Mouse (Mus musculus): ENCODE data around the gene Cbx6. TPM values are rescaled to one million over a fixed set of nuclear protein-coding genes. Genes with fewer than 3 reads are reported as not detected.
"Not testable (repeated sequence)": the region's sequence is repeated elsewhere in the genome, so short reads cannot be mapped to it uniquely, and the experiment has no call there.

The Cbx6 gene
- polyA plus RNA-seq, 1 experiment from 2014 or later, result 18.1 TPM

GRCm38 (mm10) chr15:79827778-79828210 is 6.7 kb downstream of the Cbx6 start:
- Histone ChIP-seq H3K9me3 (no peaks in the 10 kb centered on the region), H3K4me3 (no peak overlapping the region; the same call in 1 of the 2 replicates), H3K36me3 (replicated peaks) (peaks cover 61% of the 10 kb centered on the region), H3K27me3 (replicated peaks; ENCODE audit: low read depth, poor library complexity, severe bottlenecking) (no peaks in the 10 kb centered on the region), H3K4me1 (peaks cover 71% of the 10 kb centered on the region), H3K27ac (replicated peaks) (no peak overlapping the region)
- 90% methylated on average over 11 of the region's 11 CpGs for WGBS
- DNase-seq (ENCODE audit: low spot score), result no peak

DNA sequence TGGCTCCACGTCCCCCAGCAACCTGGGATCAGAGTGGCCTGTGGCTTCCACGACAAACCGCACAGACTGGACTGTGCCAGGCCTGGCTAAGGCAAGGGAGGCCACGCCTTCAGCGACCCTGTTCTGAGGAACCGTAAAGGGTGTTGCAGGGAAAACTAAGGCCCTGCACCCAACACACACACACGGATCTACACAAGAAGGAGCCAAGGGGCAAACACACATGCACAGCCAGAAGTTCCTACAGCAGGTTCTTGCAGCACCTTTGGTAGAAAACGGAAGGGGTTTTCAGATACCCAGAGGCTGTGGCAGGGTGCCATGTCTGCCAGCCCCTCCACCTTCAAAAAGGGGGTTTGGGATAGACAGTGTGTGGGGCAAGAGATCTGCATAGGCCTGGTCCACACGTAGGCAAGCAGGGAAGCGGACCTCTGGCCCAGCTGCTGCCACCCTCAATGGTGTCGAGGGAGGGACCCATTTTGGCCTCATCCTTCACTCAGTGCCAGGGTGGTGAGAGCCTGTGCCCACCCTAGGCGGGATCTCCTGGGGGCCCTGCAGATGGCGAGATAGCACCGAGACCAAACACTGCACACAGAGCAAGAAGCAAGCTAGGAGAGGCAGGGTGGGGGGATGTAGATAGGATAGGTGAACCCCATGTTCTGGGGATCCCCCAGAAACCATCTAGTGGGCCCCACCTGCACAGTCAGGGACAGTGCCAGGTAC is 7.3 kb downstream of the Cbx6 start:
- H3K27ac ChIP-seq (replicated peaks), result no peak overlapping the region
- no peaks in the 10 kb centered on the region for H3K27me3 ChIP-seq (replicated peaks; ENCODE audit: low read depth, poor library complexity, severe bottlenecking)
- no peak for DNase-seq (ENCODE audit: low spot score)
- no peaks in the 10 kb centered on the region for H3K9me3 ChIP-seq
- no peak overlapping the region for H3K4me3 ChIP-seq
- peaks cover 71% of the 10 kb centered on the region for H3K4me1 ChIP-seq
- H3K36me3 ChIP-seq (replicated peaks), result peaks cover 66% of the 10 kb centered on the region
- 93% methylated on average over 14 of the region's 14 CpGs for WGBS

- Histone ChIP-seq H3K36me3 (replicated peaks) (peaks cover 60% of the 10 kb centered on the region), H3K27ac (replicated peaks) (no peak overlapping the region)
- 84% methylated on average over 9 of the region's 9 CpGs for WGBS
These were observed 8.1 kb downstream of the Cbx6 start for GRCm38 (mm10) chr15:79826221-79826935.

GRCm38 (mm10) chr15:79825146-79825825 is 9.2 kb downstream of the Cbx6 start:
- no peaks in the 10 kb centered on the region for H3K27me3 ChIP-seq (replicated peaks; ENCODE audit: low read depth, poor library complexity, severe bottlenecking)
- no peak overlapping the region for H3K27ac ChIP-seq (replicated peaks)
- H3K36me3 ChIP-seq (replicated peaks), result peaks cover 57% of the 10 kb centered on the region
- DNase-seq (ENCODE audit: low spot score), result peak; percentile 62
- peaks cover 59% of the 10 kb centered on the region for H3K4me1 ChIP-seq
- no peaks in the 10 kb centered on the region for H3K9me3 ChIP-seq
- WGBS, result 57% methylated on average over 14 of the region's 14 CpGs
- H3K4me3 ChIP-seq, result no peak overlapping the region

More at GRCm38 (mm10) chr15:79826221-79826935, 8.1 kb downstream of the Cbx6 start:
- Histone ChIP-seq H3K27me3 (replicated peaks; ENCODE audit: low read depth, poor library complexity, severe bottlenecking) (no peaks in the 10 kb centered on the region), H3K9me3 (no peaks in the 10 kb centered on the region), H3K4me3 (no peak overlapping the region), H3K4me1 (peaks cover 65% of the 10 kb centered on the region)
- DNase-seq (ENCODE audit: low spot score), result no peak

DNA sequence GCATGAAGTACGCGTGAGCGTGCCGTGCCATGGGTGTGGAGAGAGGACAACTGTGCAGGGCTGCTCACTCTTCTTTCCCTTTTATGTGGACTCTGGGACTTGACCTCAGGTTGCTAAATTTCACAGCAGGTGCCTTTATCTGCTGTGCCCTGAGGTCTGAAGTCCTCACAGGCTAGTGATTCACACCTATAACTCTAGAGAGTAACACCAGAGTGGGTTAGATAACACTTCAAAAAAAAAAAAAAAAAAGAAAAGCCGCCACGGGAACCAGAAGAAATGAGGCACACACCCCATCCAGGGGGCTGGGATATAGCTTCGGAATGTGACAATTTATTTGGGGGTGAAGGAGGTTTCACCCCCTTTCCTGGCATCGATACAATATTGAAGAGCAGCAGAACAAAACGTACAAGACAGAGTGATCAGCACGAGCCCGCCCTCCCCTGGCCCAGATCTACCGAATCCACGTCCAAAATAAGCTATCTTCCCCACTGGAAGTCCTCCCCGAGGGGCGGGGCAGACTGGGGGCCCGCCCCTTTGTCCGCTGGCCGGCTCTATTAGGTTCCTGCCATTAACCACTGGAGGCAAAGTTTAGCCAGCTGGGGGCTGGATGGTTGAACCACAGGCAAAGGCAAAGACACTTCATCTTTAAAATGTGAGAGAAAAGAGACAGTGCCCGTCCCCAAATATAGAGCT is 10.8 kb downstream of the Cbx6 start:
- Histone ChIP-seq H3K36me3 (replicated peaks) (peaks cover 53% of the 10 kb centered on the region), H3K4me3 (no peak overlapping the region), H3K9me3 (peaks cover under 1% of the 10 kb centered on the region; the same call in 1 of the 2 replicates), H3K4me1 (peaks cover 44% of the 10 kb centered on the region), H3K27ac (replicated peaks) (no peak overlapping the region), H3K27me3 (replicated peaks; ENCODE audit: low read depth, poor library complexity, severe bottlenecking) (no peaks in the 10 kb centered on the region)
- DNase-seq (ENCODE audit: low spot score), result peak; percentile 41
- WGBS, result 73% methylated on average over 19 of the region's 19 CpGs

DNA sequence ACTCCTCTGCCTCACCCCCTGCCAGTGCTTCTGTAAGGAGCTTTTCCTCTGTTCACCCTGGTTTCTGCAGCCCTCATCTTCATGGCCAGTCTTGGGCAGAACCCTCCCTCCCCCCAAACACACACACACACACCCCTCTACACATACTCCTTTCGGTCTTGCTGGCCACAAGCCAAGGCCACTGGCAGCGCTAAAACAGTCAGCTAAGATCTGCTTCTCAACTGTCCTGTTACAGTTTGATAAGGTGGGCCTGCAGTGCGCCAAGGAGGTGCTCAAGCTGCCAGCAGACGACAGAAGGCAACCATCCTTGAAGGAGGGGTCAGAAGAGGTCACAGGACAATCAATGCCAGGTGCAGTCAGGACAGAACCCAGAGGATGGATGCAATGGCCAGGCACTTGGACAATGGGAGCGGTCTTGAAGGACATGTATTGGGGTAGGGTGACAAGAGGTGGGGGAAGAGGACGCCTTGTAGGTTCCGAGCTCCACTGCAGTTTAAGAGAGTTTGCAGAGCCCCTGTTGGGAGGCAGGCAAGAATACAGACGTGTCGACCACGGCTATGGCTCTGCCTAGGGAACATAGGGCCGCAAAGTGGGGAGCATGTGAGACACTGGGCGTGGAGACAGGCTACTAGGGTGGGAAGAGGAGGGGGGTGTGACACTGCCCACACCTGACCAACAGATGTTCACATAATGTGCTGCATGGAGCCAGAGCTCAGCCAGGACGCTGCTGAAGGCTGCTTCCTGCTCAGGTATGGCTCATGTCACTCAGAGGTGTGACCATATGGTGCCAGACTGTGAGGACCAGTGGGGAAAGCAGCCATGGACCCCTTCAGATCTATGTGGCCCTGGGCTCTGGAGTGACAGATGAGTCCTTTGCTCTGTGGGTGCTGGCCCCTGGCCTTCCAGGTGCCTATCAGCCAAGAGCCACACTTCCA is 12.0 kb downstream of the Cbx6 start:
- Histone ChIP-seq H3K27me3 (replicated peaks; ENCODE audit: low read depth, poor library complexity, severe bottlenecking) (no peaks in the 10 kb centered on the region), H3K9me3 (peaks cover 6% of the 10 kb centered on the region), H3K36me3 (replicated peaks) (peaks cover 41% of the 10 kb centered on the region), H3K27ac (replicated peaks) (no peak overlapping the region), H3K4me1 (peaks cover 35% of the 10 kb centered on the region), H3K4me3 (no peak overlapping the region)
- DNase-seq (ENCODE audit: low spot score), result no peak
- 74% methylated on average over 13 of the region's 13 CpGs for WGBS

- DNase-seq (ENCODE audit: low spot score), result no peak
- WGBS, result 82% methylated on average over 4 of the region's 4 CpGs
- no peak overlapping the region for H3K4me3 ChIP-seq
- peaks cover 14% of the 10 kb centered on the region for H3K4me1 ChIP-seq
- H3K9me3 ChIP-seq, result peaks cover 6% of the 10 kb centered on the region
- peaks cover 10% of the 10 kb centered on the region for H3K36me3 ChIP-seq (replicated peaks)
- H3K27me3 ChIP-seq (replicated peaks; ENCODE audit: low read depth, poor library complexity, severe bottlenecking), result no peaks in the 10 kb centered on the region
- H3K27ac ChIP-seq (replicated peaks), result no peak overlapping the region
These were observed 16.2 kb downstream of the Cbx6 start for GRCm38 (mm10) chr15:79818325-79818724.

DNA sequence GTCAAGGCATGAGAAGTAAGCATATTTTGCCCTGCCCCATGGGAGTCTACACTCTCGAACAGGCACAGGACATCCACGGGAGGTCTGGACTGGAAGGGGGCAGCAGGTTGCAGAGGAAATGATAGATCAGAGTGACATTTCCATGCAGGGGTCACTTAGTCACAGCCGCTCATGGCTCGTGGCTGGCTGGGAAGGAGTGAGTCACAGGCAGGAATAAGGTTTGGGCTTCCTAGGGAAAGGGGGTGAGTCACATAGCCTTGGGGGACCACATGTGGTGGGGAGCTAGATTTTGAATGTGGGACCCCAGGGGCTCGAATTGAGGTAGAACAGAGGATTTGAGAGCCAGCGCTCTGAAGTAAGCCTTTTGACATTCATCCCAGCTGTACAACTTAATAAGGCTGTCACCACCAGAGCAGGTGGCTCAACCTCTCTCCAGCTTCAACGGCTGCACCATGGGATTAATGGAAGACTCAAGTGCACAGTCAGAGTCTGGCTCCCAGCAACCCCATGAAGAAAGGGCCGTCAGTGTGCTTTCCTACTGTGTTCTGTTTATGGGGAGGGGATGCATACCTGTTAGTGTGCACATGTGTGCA is 20.7 kb downstream of the Cbx6 start:
- no peaks in the 10 kb centered on the region for H3K36me3 ChIP-seq (replicated peaks)
- whole genome bisulfite sequencing, result 53% methylated on average over 8 of the region's 8 CpGs
- peaks cover 6% of the 10 kb centered on the region for H3K9me3 ChIP-seq
- H3K27ac ChIP-seq (replicated peaks), result no peak overlapping the region
- peaks cover 25% of the 10 kb centered on the region for H3K27me3 ChIP-seq (replicated peaks; ENCODE audit: low read depth, poor library complexity, severe bottlenecking)
- H3K4me3 ChIP-seq, result no peak overlapping the region
- DNase-seq (ENCODE audit: low spot score), result no peak
- H3K4me1 ChIP-seq, result peaks cover 3% of the 10 kb centered on the region; the same call in 1 of the 2 replicates

GRCm38 (mm10) chr15:79812840-79813239 is 21.6 kb downstream of the Cbx6 start:
- H3K36me3 ChIP-seq (replicated peaks); H3K4me1 ChIP-seq; H3K4me3 ChIP-seq; H3K9me3 ChIP-seq; H3K27ac ChIP-seq (replicated peaks); DNase-seq (ENCODE audit: low spot score): not testable (repeated sequence)
- 72% methylated on average over 2 of the region's 2 CpGs for WGBS
- H3K27me3 ChIP-seq (replicated peaks; ENCODE audit: low read depth, poor library complexity, severe bottlenecking), result peaks cover 32% of the 10 kb centered on the region

GRCm38 (mm10) chr15:79810997-79811396 is 23.5 kb downstream of the Cbx6 start:
- H3K36me3 ChIP-seq (replicated peaks), result no peaks in the 10 kb centered on the region
- DNase-seq (ENCODE audit: low spot score), result no peak
- H3K27ac ChIP-seq (replicated peaks), result no peak overlapping the region
- H3K9me3 ChIP-seq, result no peaks in the 10 kb centered on the region
- H3K4me1 ChIP-seq, result peaks cover 3% of the 10 kb centered on the region; the same call in 1 of the 2 replicates
- H3K4me3 ChIP-seq, result no peak overlapping the region
- H3K27me3 ChIP-seq (replicated peaks; ENCODE audit: low read depth, poor library complexity, severe bottlenecking), result peaks cover 51% of the 10 kb centered on the region
- 69% methylated on average over 4 of the region's 4 CpGs for whole genome bisulfite sequencing

GRCm38 (mm10) chr15:79810061-79810460 is 24.4 kb downstream of the Cbx6 start:
- no peak overlapping the region for H3K27ac ChIP-seq (replicated peaks)
- no peaks in the 10 kb centered on the region for H3K9me3 ChIP-seq
- H3K4me1 ChIP-seq, result peaks cover 3% of the 10 kb centered on the region
- no peaks in the 10 kb centered on the region for H3K36me3 ChIP-seq (replicated peaks)
- peaks cover 60% of the 10 kb centered on the region for H3K27me3 ChIP-seq (replicated peaks; ENCODE audit: low read depth, poor library complexity, severe bottlenecking)
- no peak overlapping the region for H3K4me3 ChIP-seq
- 71% methylated on average over 3 of the region's 3 CpGs for WGBS
- DNase-seq (ENCODE audit: low spot score), result no peak
